Mouse (Mus musculus) embryonic fibroblast, embryonic 13.5 days (primary cell): ENCODE results near the gene Disp3.

Experiments
- CTCF ChIP-seq: IDR thresholded peaks from 2 replicates; pipeline ENCODE4 v1.5.1; 2011; ENCODE audit warnings: mild to moderate bottlenecking, control low read depth, low read length, moderate library complexity, borderline replicate concordance; ENCODE audit not compliant: insufficient read depth
- POLR2A ChIP-seq: IDR thresholded peaks from 2 replicates; pipeline ENCODE4 v1.6.1; 2011; ENCODE audit warnings: low read depth, mild to moderate bottlenecking, control low read depth, low read length, moderate library complexity

DNA sequence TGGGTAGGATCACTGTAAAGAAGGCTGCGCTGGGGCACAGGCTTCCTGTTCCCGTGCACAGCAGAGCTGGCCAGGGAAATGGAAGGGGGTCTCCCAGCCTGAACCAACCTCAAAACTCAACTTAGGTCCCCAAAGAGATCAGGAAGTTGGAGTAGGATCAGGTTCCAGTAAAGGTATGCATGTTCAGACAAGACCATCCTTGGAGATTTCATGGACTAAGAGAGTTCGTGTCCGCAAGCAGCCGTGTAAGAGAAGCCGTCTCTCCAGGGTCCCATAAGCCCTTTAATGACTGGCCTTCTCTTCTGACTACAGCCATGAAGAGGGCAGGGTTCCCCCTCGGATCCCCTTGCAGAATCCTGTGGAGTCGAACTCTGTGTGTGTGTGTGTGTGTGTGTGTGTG lies 39.0 kb upstream of the Disp3 start:
- TF ChIP-seq POLR2A (no peak), CTCF (no peak)
